Mouse (Mus musculus): ENCODE results near the gene Abcc3. TPM values are rescaled to one million over a fixed set of nuclear protein-coding genes. Genes with fewer than 3 reads are reported as not detected.

Abcc3 gene
- 1.5 and 2.6 TPM in 2 replicates for polyA plus RNA-seq (2015; fragmentation: Nextera tagmentation; extraction: Ambion mirVana)

GRCm38 (mm10) chr11:94392672-94393109 is at the start of gene Abcc3:
Gene Abcc3 (minus strand): TSS chr11:94392997.
- Histone ChIP-seq H3K27ac (no peak within 1 kb of the TSS), H3K4me2 (replicated peaks) (peak within 1 kb of the TSS; percentile 76), H3K36me3 (no peaks in the 10 kb centered on the region), H3K4me3 (replicated peaks) (peak within 1 kb of the TSS; percentile 31), H3K9me3 (no peaks in the 10 kb centered on the region), H3K4me1 (replicated peaks) (peaks cover 17% of the 10 kb centered on the region), H3K27me3 (replicated peaks) (0 out of 2 replicates have a peak, but pooled peaks cover 5% of the 10 kb centered on the region), H3K9ac (peak within 1 kb of the TSS; percentile 23; the same call in 1 of the 2 replicates)
- peak; percentile 73 for ATAC-seq
- 6% methylated on average over 20 of the region's 20 CpGs for WGBS

- Histone ChIP-seq H3K36me3 (no peaks in the 10 kb centered on the region), H3K27me3 (replicated peaks) (no peaks in the 10 kb centered on the region), H3K27ac (no peak overlapping the region), H3K9me3 (no peaks in the 10 kb centered on the region), H3K4me1 (replicated peaks) (0 out of 2 replicates have a peak, but pooled peaks cover 2% of the 10 kb centered on the region), H3K4me3 (replicated peaks) (no peak overlapping the region), H3K4me2 (replicated peaks) (no peak overlapping the region), H3K9ac (no peak overlapping the region)
- 79% methylated on average over 9 of the region's 9 CpGs for WGBS
- ATAC-seq, result no peak
Measured at GRCm38 (mm10) chr11:94441752-94442151, 49.0 kb upstream of the Abcc3 start.

GRCm38 (mm10) chr11:94441122-94441521 is 48.3 kb upstream of the Abcc3 start:
- Histone ChIP-seq H3K9ac (no peak overlapping the region), H3K27me3 (replicated peaks) (no peaks in the 10 kb centered on the region), H3K36me3 (no peaks in the 10 kb centered on the region), H3K4me3 (replicated peaks) (no peak overlapping the region), H3K9me3 (no peaks in the 10 kb centered on the region), H3K4me2 (replicated peaks) (no peak overlapping the region), H3K4me1 (replicated peaks) (0 out of 2 replicates have a peak, but pooled peaks cover 2% of the 10 kb centered on the region), H3K27ac (no peak overlapping the region)
- no peak for ATAC-seq
- WGBS, result 51% methylated on average over 7 of the region's 7 CpGs

- no peak for ATAC-seq
- WGBS, result 90% methylated on average over 6 of the region's 6 CpGs
- no peaks in the 10 kb centered on the region for H3K27me3 ChIP-seq (replicated peaks)
- H3K4me1 ChIP-seq (replicated peaks), result 0 out of 2 replicates have a peak, but pooled peaks cover 2% of the 10 kb centered on the region
- no peak overlapping the region for H3K9ac ChIP-seq
- no peaks in the 10 kb centered on the region for H3K36me3 ChIP-seq
- no peak overlapping the region for H3K27ac ChIP-seq
- no peak overlapping the region for H3K4me2 ChIP-seq (replicated peaks)
- no peak overlapping the region for H3K4me3 ChIP-seq (replicated peaks)
- H3K9me3 ChIP-seq, result no peaks in the 10 kb centered on the region
Measured at GRCm38 (mm10) chr11:94440421-94440820, 47.6 kb upstream of the Abcc3 start.

GRCm38 (mm10) chr11:94429011-94429651 is 36.3 kb upstream of the Abcc3 start:
- peak; percentile 46 for ATAC-seq
- Histone ChIP-seq H3K27ac (peak overlapping the region; percentile 86), H3K36me3 (no peaks in the 10 kb centered on the region), H3K9me3 (no peaks in the 10 kb centered on the region), H3K4me2 (replicated peaks) (0 out of 2 replicates have a peak overlapping the region, but pooled peaks have one; percentile 6), H3K9ac (no peak overlapping the region), H3K4me1 (replicated peaks) (peaks cover 43% of the 10 kb centered on the region), H3K4me3 (replicated peaks) (no peak overlapping the region), H3K27me3 (replicated peaks) (0 out of 2 replicates have a peak, but pooled peaks cover 5% of the 10 kb centered on the region)
- WGBS, result 23% methylated on average over 9 of the region's 9 CpGs

- H3K27me3 ChIP-seq (replicated peaks), result no peaks in the 10 kb centered on the region
- no peaks in the 10 kb centered on the region for H3K36me3 ChIP-seq
- H3K4me3 ChIP-seq (replicated peaks), result no peak overlapping the region
- 28% methylated on average over 4 of the region's 4 CpGs for WGBS
- H3K9ac ChIP-seq, result no peak overlapping the region
- H3K4me2 ChIP-seq (replicated peaks), result 0 out of 2 replicates have a peak overlapping the region, but pooled peaks have one; percentile 6
- H3K4me1 ChIP-seq (replicated peaks), result peaks cover 48% of the 10 kb centered on the region
- peak; percentile 88 for ATAC-seq
- peak overlapping the region; percentile 86 for H3K27ac ChIP-seq
- H3K9me3 ChIP-seq, result no peaks in the 10 kb centered on the region
Measured at GRCm38 (mm10) chr11:94428091-94428835, 35.5 kb upstream of the Abcc3 start.

- no peak overlapping the region for H3K27ac ChIP-seq
- no peaks in the 10 kb centered on the region for H3K9me3 ChIP-seq
- H3K4me3 ChIP-seq (replicated peaks), result no peak overlapping the region
- 52% methylated on average over 14 of the region's 14 CpGs for WGBS
- no peaks in the 10 kb centered on the region for H3K27me3 ChIP-seq (replicated peaks)
- peaks cover 51% of the 10 kb centered on the region for H3K4me1 ChIP-seq (replicated peaks)
- ATAC-seq, result no peak
- H3K4me2 ChIP-seq (replicated peaks), result no peak overlapping the region
- H3K9ac ChIP-seq, result no peak overlapping the region
- 0 out of 2 replicates have a peak, but pooled peaks cover 2% of the 10 kb centered on the region for H3K36me3 ChIP-seq
Measured at GRCm38 (mm10) chr11:94425656-94426055, 32.9 kb upstream of the Abcc3 start.

GRCm38 (mm10) chr11:94425215-94425614 is 32.4 kb upstream of the Abcc3 start:
- no peak for ATAC-seq

GRCm38 (mm10) chr11:94424380-94424779 is 31.6 kb upstream of the Abcc3 start:
- no peak for ATAC-seq
- H3K9ac ChIP-seq, result no peak overlapping the region
- peaks cover 45% of the 10 kb centered on the region for H3K4me1 ChIP-seq (replicated peaks)
- WGBS, result 52% methylated on average over 15 of the region's 15 CpGs
- H3K27me3 ChIP-seq (replicated peaks), result no peaks in the 10 kb centered on the region
- no peak overlapping the region for H3K4me2 ChIP-seq (replicated peaks)
- no peak overlapping the region for H3K27ac ChIP-seq
- H3K36me3 ChIP-seq, result 0 out of 2 replicates have a peak, but pooled peaks cover 2% of the 10 kb centered on the region
- H3K9me3 ChIP-seq, result no peaks in the 10 kb centered on the region
- H3K4me3 ChIP-seq (replicated peaks), result no peak overlapping the region

More at GRCm38 (mm10) chr11:94425215-94425614, 32.4 kb upstream of the Abcc3 start:
- Histone ChIP-seq H3K4me2 (replicated peaks) (no peak overlapping the region), H3K36me3 (0 out of 2 replicates have a peak, but pooled peaks cover 2% of the 10 kb centered on the region), H3K9ac (no peak overlapping the region), H3K9me3 (no peaks in the 10 kb centered on the region), H3K4me3 (replicated peaks) (no peak overlapping the region), H3K27me3 (replicated peaks) (no peaks in the 10 kb centered on the region), H3K27ac (no peak overlapping the region), H3K4me1 (replicated peaks) (peaks cover 52% of the 10 kb centered on the region)
- 49% methylated on average over 5 of the region's 5 CpGs for WGBS

- no peaks in the 10 kb centered on the region for H3K9me3 ChIP-seq
- H3K27ac ChIP-seq, result no peak overlapping the region
- H3K9ac ChIP-seq, result no peak overlapping the region
- 65% methylated on average over 5 of the region's 5 CpGs for WGBS
- H3K27me3 ChIP-seq (replicated peaks), result no peaks in the 10 kb centered on the region
- no peak overlapping the region for H3K4me2 ChIP-seq (replicated peaks)
- H3K36me3 ChIP-seq, result 0 out of 2 replicates have a peak, but pooled peaks cover 2% of the 10 kb centered on the region
- no peak for ATAC-seq
- H3K4me3 ChIP-seq (replicated peaks), result no peak overlapping the region
- peaks cover 39% of the 10 kb centered on the region for H3K4me1 ChIP-seq (replicated peaks)
Measured at GRCm38 (mm10) chr11:94423855-94424254, 31.1 kb upstream of the Abcc3 start.

- H3K4me2 ChIP-seq (replicated peaks), result no peak overlapping the region
Measured at GRCm38 (mm10) chr11:94420991-94421390, 28.2 kb upstream of the Abcc3 start.

GRCm38 (mm10) chr11:94420325-94420724 is 27.5 kb upstream of the Abcc3 start:
- Histone ChIP-seq H3K4me1 (replicated peaks) (peaks cover 14% of the 10 kb centered on the region; the same call in 1 of the 2 replicates), H3K4me3 (replicated peaks) (no peak overlapping the region), H3K9ac (no peak overlapping the region), H3K27ac (no peak overlapping the region), H3K9me3 (no peaks in the 10 kb centered on the region), H3K36me3 (0 out of 2 replicates have a peak, but pooled peaks cover 2% of the 10 kb centered on the region), H3K4me2 (replicated peaks) (no peak overlapping the region), H3K27me3 (replicated peaks) (no peaks in the 10 kb centered on the region)
- 22% methylated on average over 7 of the region's 7 CpGs for WGBS
- ATAC-seq, result no peak

More at GRCm38 (mm10) chr11:94420991-94421390, 28.2 kb upstream of the Abcc3 start:
- no peaks in the 10 kb centered on the region for H3K27me3 ChIP-seq (replicated peaks)
- H3K27ac ChIP-seq, result no peak overlapping the region
- H3K4me1 ChIP-seq (replicated peaks), result peaks cover 20% of the 10 kb centered on the region; the same call in 1 of the 2 replicates
- no peaks in the 10 kb centered on the region for H3K9me3 ChIP-seq
- H3K4me3 ChIP-seq (replicated peaks), result no peak overlapping the region
- 69% methylated on average over 6 of the region's 6 CpGs for WGBS
- H3K36me3 ChIP-seq, result 0 out of 2 replicates have a peak, but pooled peaks cover 2% of the 10 kb centered on the region
- no peak overlapping the region for H3K9ac ChIP-seq
- no peak for ATAC-seq
